Mouse (Mus musculus): ENCODE measurements around the gene Pkdrej.
A peak's percentile ranks its signal among the peaks of the same experiment; 100 is the strongest.

Pkdrej gene

GRCm38 (mm10) chr15:85822011-85822359 is 451 bp upstream of the Pkdrej start:
- TF ChIP-seq GATA4 (IDR thresholded peaks at IDR 0.05; ENCODE audit: insufficient replicate concordance, low read length): no peak

- no peak for TF ChIP-seq GATA4 (IDR thresholded peaks at IDR 0.05; ENCODE audit: insufficient replicate concordance, low read length)
Measured at GRCm38 (mm10) chr15:85813428-85813827, 8.1 kb downstream of the Pkdrej start.

- no peak for TF ChIP-seq GATA4 (IDR thresholded peaks at IDR 0.05; ENCODE audit: insufficient replicate concordance, low read length)
Measured at GRCm38 (mm10) chr15:85811535-85812277, 9.8 kb downstream of the Pkdrej start, which contains the start of gene Cdpf1. Gene Cdpf1, minus strand, starts transcription at chr15:85811697.

GRCm38 (mm10) chr15:85810806-85811521 is 10.6 kb downstream of the Pkdrej start:
- no peak; the same call in 1 of the 2 replicates for TF ChIP-seq GATA4 (IDR thresholded peaks at IDR 0.05; ENCODE audit: insufficient replicate concordance, low read length)

GRCm38 (mm10) chr15:85810462-85810805 is 11.1 kb downstream of the Pkdrej start:
- TF ChIP-seq GATA4 (IDR thresholded peaks at IDR 0.05; ENCODE audit: insufficient replicate concordance, low read length): no peak

GRCm38 (mm10) chr15:85809091-85809490 is 12.4 kb downstream of the Pkdrej start:
- TF ChIP-seq GATA4 (IDR thresholded peaks at IDR 0.05; ENCODE audit: insufficient replicate concordance, low read length): peak; percentile 21; the same call in 1 of the 2 replicates

- no peak for TF ChIP-seq GATA4 (IDR thresholded peaks at IDR 0.05; ENCODE audit: insufficient replicate concordance, low read length)
Measured at GRCm38 (mm10) chr15:85808434-85808833, 13.1 kb downstream of the Pkdrej start.

- no peak for TF ChIP-seq GATA4 (IDR thresholded peaks at IDR 0.05; ENCODE audit: insufficient replicate concordance, low read length)
Measured at GRCm38 (mm10) chr15:85808031-85808430, 13.5 kb downstream of the Pkdrej start.

- TF ChIP-seq GATA4 (IDR thresholded peaks at IDR 0.05; ENCODE audit: insufficient replicate concordance, low read length): no peak
Measured at GRCm38 (mm10) chr15:85807404-85807803, 14.1 kb downstream of the Pkdrej start.

- no peak for TF ChIP-seq GATA4 (IDR thresholded peaks at IDR 0.05; ENCODE audit: insufficient replicate concordance, low read length)
Measured at GRCm38 (mm10) chr15:85806886-85807285, 14.6 kb downstream of the Pkdrej start.

- no peak for TF ChIP-seq GATA4 (IDR thresholded peaks at IDR 0.05; ENCODE audit: insufficient replicate concordance, low read length)
Measured at GRCm38 (mm10) chr15:85802931-85803330, 18.6 kb downstream of the Pkdrej start.

- TF ChIP-seq GATA4 (IDR thresholded peaks at IDR 0.05; ENCODE audit: insufficient replicate concordance, low read length): no peak
Measured at GRCm38 (mm10) chr15:85798676-85799075, 22.9 kb downstream of the Pkdrej start.

GRCm38 (mm10) chr15:85795516-85795915 is 26.0 kb downstream of the Pkdrej start:
- no peak for TF ChIP-seq GATA4 (IDR thresholded peaks at IDR 0.05; ENCODE audit: insufficient replicate concordance, low read length)

GRCm38 (mm10) chr15:85792819-85793218 is 28.7 kb downstream of the Pkdrej start:
- no peak for TF ChIP-seq GATA4 (IDR thresholded peaks at IDR 0.05; ENCODE audit: insufficient replicate concordance, low read length)

- no peak for TF ChIP-seq GATA4 (IDR thresholded peaks at IDR 0.05; ENCODE audit: insufficient replicate concordance, low read length)
Measured at GRCm38 (mm10) chr15:85791449-85791848, 30.1 kb downstream of the Pkdrej start.

GRCm38 (mm10) chr15:85788633-85789032 is 32.9 kb downstream of the Pkdrej start:
- TF ChIP-seq GATA4 (IDR thresholded peaks at IDR 0.05; ENCODE audit: insufficient replicate concordance, low read length): no peak

Data from liver, adult (tissue).